Mouse (Mus musculus) hindbrain, embryonic 16.5 days (tissue): Measurements from ENCODE around the gene BC035947. TPM values are rescaled to one million over a fixed set of nuclear protein-coding genes. Genes with fewer than 3 reads are reported as not detected.

Experiments
- polyA plus RNA-seq: library from polyadenylated mRNA; unstranded; fragments of >200 nt; fragmentation: Nextera tagmentation; extraction: Ambion mirVana; gene quantifications from 2 replicates; pipeline ENCODE4 v1.2.1, GENCODE M21; 2015

Gene BC035947
- polyA plus RNA-seq, 1 experiment from 2014 or later, result 1.2 TPM

Other genes starting within 250 kb of the BC035947 start
- gene Sgpp2, start 201.8 kb downstream of the BC035947 start, polyA plus RNA-seq, result 2.7 and 2.8 TPM in 2 replicates
- gene Farsb, start 23.3 kb downstream of the BC035947 start, polyA plus RNA-seq, result 160 and 161 TPM in 2 replicates
- gene Mogat1, start 1.2 kb downstream of the BC035947 start, polyA plus RNA-seq, result 0.51 and 0.77 TPM in 2 replicates
- gene Acsl3, start 145.7 kb upstream of the BC035947 start, polyA plus RNA-seq, result 106 and 111 TPM in 2 replicates
- 1.5 and 1.8 TPM in 2 replicates for gene Utp14b, start 145.9 kb upstream of the BC035947 start, polyA plus RNA-seq